Mouse (Mus musculus) cortical plate, adult 2 months (tissue): ENCODE measurements around the gene Camta1.

ENCODE experiments used
- CTCF ChIP-seq: fragments of 200-500 bp; IDR thresholded peaks from 2 replicates; pipeline ENCODE4 v1.5.1; 2011; ENCODE audit warnings: mild to moderate bottlenecking, control low read depth, low read length; ENCODE audit not compliant: insufficient read depth; ENCODE audit errors: extremely low read depth
- POLR2A ChIP-seq: fragments of 200-500 bp; IDR thresholded peaks from 2 replicates; pipeline ENCODE4 v1.6.1; 2011; ENCODE audit warnings: mild to moderate bottlenecking, low read length, control low read depth; ENCODE audit not compliant: insufficient read depth; ENCODE audit errors: extremely low read depth

DNA sequence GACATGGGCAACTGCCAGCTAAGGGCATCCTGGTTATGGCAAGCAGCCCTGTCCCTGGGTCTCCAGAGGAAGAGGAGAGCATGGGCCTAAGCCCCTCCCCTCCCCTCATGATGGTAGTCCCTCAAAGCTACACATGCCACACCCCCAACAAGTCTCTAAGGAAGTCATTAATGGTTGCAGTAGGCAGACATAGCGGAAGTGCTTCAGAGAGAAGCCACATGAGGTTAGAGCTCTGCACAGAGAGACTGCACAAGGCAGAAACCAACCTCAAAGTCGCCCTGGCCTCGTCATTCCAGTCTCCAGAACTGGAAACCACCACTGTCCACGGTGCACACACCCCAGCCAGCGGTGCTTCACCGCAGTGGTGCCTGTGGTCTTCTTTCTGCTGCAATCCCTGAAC, 709.7 kb downstream of the Camta1 start:
- TF ChIP-seq CTCF (no peak), POLR2A (no peak)
